Mouse (Mus musculus) megakaryocyte, embryonic 14.5 days (primary cell): ENCODE measurements around the gene U2af1l4.

ENCODE experiments used
- FLI1 ChIP-seq: IDR thresholded peaks from 2 replicates; pipeline ENCODE4 v1.6.1; 2012; ENCODE audit warnings: low read length, inconsistent platforms, mixed read lengths
- GATA1 ChIP-seq: IDR thresholded peaks from 3 replicates; pipeline ENCODE4 v1.6.1; 2012; ENCODE audit warnings: mixed read lengths, low read length, inconsistent platforms, borderline replicate concordance

DNA sequence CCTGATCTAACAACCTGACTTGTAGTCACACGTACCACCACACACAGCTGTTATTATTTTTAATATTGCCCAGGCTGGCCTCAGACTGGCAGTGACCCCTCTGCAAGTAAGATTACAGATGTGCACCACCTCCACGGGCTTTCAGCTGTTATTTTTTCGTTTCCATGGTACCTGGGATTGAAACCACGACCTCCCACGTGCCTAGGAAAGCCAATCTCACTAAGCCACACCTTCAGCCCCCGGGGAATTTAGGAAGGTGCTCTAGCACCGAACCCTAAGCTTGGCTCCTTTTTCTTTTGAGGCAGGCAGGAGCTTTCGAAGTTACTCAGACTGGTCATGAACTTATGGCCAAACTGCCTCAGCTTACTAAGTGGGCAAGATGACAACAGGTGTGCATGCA, 41.3 kb downstream of the U2af1l4 start:
- TF ChIP-seq GATA1 (no peak), FLI1 (no peak)
